Mouse (Mus musculus) adrenal gland, postnatal 10 days (tissue): ENCODE results near the gene Hnrnpa0. TPM values are rescaled to one million over a fixed set of nuclear protein-coding genes. Genes with fewer than 3 reads are reported as not detected.

Experiments
- total RNA-seq, 2 experiments: library from RNA; stranded (reverse); gene quantifications; 2 replicates each; pipeline ENCODE4 v1.2.3; 2021

The Hnrnpa0 gene
- total RNA-seq, 2 experiments from 2014 or later = 139 to 143 TPM

Other genes starting within 250 kb of the Hnrnpa0 start
- 10 to 100 TPM; 13.2 to 14.7 TPM for gene Spock1, start 220.2 kb downstream of the Hnrnpa0 start, total RNA-seq
- 1 to 10 TPM; 2.8 to 2.9 TPM for gene Klhl3, start 15.0 kb downstream of the Hnrnpa0 start, total RNA-seq
- 10 to 100 TPM; 43.8 to 48.6 TPM for gene Idnk, start 29.1 kb upstream of the Hnrnpa0 start, total RNA-seq
- gene Ubqln1, start 87.1 kb upstream of the Hnrnpa0 start, total RNA-seq = 10 to 100 TPM; 89.6 to 93.1 TPM
- 10 to 100 TPM; 41.0 to 42.1 TPM for gene Gkap1, start 147.1 kb upstream of the Hnrnpa0 start, total RNA-seq
- gene Kif27, start 230.6 kb upstream of the Hnrnpa0 start, total RNA-seq = 1 to 10 TPM; 1.3 to 1.5 TPM